Mouse (Mus musculus) cerebellum, postnatal 36 days (tissue): ENCODE data around the gene Ndufc1.
"Not testable (repeated sequence)": the region's sequence is repeated elsewhere in the genome, so short reads cannot be mapped to it uniquely, and the experiment has no call there.

Experiments
- DNase-seq, 2 experiments: peaks; one replicate each; pipeline ENCODE4 v3.0.0; 2021 to 2022; ENCODE audit warnings: mixed read lengths in 2 of 2

Ndufc1 gene

DNA sequence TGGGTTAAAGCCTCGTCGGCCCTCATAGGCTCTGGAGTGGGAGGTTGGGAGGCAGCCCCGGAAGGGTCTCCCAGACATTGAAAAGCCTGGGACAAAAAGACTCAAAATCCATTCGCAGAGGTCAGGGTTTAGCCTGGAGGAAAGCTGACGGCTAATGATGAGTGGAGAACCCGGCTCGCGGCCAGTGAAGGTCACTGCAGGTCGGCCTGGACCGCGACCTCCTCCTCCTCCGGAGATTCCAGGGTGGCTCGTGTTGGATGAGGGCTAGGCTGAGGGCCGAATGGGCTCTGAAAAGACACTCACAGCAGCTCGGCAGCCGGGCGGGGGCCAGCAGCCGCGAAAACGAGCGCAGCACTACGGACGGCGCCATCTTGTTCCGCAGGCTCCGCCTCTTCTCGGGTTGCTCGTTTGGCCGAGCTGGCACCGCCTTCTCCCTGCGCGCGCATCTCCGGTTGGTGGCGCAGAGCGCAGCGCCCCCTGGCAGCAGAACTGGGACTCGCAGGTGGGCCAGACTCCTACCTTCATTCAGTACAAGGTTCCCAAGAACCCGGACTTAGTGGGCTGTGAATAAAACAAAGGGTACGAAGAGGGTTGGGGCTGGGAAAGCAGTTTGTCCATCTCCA lies at the start of gene Ndufc1:
TSS of gene Ndufc1 (minus strand) at position 428 of the 623 bp plus-strand sequence.
- DNase-seq, result peak; percentile 99

DNA sequence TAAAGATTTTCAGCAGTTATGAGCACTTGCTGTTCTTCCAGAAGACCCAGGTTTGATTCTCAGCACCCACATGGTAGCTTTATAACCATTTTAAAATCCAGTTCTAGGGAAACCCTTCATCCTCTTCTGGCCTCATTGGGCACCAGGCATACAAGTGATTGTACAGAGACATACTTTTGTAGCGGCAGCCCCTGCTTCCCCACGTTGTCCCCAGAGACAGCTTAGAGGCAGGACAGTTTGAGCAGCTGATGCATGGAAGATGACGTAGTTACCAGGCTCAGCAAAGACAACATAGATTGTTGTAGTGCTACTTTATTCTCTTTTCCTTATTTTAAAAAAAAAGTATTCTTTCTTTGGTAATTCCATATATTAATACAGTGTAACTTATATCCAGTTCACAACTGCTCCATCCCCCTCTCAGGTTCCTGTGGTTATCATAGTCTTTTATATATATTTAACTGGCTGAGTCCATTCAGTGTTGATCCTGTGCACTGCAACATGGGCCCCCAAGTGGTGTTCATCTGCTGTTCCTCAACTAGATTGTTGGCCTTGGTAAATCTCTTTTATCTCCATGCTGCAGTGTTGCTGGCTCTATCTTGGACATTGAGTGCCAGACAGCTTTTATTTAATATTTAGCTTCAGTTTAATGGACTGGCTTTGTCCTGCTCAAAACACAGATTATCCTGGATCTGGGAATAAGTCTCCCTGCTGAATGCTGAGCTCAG lies 26.2 kb upstream of the Ndufc1 start:
- DNase-seq, result no peak

DNA sequence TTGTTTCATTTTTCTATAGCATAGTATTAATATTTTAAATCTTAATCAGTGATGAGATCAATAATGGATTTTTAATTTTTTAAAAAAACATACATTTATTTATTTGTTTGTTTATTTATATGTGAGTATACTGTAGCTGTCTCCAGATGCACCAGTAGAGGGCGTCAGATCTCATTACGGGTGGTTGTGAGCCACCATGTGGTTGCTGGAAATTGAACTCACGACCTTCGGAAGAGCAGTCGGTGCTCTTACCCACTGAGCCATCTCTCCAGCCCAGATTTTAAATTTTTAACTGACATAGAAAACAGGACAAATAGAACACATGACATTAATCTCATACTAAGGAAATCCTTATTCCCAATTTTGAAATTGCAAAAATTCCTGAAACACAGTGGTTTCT lies 25.6 kb upstream of the Ndufc1 start:
- not testable (repeated sequence) for DNase-seq

DNA sequence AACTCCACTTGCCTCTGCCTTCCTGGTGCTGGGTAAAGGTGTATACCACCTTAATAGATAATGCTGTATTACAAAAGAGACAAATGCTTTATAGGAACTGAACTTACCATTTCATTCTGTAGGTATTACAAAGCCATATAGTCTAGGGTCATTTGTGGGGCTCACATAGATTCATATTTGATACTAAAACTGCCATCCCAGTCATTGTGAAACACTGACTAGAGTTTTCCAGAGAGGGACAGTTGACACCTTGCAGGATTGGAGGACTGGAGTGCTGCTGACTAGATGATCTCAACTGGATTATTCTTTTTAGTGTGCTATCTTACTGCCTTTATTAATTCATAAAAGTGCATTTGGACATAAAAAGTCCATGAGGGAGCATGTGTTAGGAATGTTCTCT lies 16.6 kb upstream of the Ndufc1 start:
- no peak for DNase-seq

DNA sequence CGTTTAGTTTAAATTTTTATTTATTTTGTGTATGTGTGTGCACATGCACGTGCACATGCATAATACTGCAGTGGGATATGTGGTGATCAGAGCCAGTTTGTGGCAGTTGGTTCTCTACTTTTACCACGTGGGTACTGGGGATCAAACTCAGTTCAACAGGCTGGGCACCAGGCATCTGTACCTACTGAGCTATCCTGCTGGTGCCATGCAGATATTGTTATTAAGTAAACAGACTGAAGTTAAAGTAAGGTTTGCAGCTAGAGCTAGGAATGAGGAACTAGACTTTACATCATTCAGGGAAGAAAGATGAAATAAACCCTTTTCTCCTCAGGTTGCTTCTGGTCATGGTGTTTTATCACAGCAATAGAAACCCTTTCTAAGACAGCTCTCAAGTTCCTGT lies 13.1 kb upstream of the Ndufc1 start:
- DNase-seq, result no peak

DNA sequence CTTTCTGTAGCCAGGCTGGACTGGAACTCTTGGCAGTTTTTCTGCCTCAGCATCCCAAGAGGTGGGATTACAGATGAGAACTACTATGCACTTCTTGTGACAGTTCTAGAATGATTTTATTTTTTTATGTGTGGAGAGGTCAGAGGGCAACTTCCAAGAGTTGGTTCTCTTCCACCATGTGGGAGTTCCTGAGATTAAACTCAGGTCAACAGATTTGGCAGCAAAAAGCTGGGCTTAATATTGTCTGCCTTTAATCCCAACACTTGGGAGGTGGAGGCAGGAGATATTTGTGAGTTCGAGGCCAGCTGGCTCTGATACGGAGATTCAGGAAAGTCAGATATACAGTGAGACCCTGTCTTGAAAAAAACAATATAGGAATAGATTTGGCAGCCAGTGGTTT lies 9.2 kb upstream of the Ndufc1 start:
- no peak for DNase-seq

DNA sequence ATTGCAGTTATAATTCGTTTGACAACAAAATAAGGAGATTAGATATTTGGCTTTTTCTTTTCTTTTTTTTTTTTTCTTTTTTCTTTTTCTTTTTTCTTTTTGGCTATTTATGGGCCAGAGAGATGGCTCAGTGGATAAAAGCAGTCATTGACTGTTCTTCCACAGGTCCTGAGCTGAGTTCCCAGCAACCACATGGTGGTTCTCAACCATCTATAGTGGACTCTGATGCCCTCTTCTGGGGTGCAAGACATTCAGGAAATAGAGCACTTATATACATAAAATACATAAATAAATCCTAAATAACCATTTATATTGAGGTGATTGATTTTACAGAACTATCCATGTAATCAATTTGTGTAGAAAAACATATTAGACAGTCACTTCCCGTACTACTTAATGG lies 8.7 kb upstream of the Ndufc1 start:
- no peak for DNase-seq

DNA sequence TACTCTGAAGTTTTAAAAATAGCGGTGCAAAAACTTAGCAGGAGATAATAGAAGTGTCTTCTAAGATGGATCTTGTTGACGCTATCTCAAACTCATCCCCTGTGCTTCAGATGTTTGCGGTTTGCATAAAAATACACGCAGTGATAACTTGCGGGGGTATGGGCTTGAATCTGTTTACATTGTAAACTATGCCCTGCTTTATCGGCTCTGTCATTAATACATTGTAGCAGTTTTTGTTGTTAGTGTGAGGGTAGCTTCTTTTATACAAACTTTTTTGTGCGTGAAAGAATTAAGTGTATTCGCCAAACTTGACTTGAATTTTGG lies 8.3 kb upstream of the Ndufc1 start:
- DNase-seq, result no peak

DNA sequence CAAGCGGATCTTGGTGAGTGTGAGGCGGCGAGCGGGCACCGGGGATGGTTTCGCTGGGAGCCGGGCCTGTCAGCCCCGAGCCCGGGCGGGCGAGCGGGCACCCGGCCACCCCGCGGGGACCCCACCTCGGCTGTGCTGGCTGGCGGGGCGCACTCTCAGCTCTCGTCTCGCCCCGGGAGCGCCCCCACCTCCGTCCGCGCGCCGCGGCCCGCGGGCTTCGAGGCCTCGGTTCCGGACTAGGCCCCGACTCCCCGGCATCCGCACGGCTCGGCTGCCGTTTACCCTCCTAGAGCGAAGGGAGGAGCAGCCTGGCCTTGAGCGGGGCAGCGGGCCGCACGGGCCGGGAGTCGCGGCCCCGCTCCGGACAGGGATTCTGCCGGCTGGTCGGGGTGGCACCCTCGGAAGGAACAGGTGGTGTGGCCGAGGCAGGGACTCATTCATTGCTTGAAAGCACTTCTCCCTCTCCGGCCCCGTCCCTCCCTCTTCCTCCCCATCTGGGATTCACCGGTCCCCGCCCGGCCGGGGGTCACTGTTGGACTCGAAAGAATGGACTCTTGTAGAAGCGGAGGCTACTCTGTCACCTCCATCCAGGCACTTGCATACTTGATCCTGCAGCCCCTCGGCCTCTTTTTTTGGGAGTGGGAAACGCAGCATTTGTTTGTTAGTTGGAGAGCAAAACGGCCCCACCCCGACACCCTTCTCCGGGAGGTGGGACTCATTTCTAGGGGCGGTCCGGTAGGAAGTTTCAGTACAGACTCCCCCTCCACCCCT lies 7.8 kb upstream of the Ndufc1 start:
- DNase-seq, result peak in 1 of 2 experiments; percentile 49

DNA sequence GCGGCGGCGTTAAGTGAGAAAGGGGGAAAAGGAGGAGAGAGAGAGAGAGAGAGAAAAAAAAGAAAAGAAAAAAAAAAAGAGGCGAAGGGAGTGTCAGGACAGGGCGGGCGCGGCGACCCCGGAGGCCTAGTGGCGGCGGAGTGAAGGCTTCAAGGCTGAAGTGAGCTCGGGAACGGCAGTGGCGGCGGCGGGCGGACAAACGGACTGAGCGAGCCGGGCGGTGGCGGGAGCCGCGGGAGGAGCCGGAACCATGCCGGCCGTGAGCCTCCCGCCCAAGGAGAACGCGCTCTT lies 7.2 kb upstream of the Ndufc1 start:
- no peak for DNase-seq

DNA sequence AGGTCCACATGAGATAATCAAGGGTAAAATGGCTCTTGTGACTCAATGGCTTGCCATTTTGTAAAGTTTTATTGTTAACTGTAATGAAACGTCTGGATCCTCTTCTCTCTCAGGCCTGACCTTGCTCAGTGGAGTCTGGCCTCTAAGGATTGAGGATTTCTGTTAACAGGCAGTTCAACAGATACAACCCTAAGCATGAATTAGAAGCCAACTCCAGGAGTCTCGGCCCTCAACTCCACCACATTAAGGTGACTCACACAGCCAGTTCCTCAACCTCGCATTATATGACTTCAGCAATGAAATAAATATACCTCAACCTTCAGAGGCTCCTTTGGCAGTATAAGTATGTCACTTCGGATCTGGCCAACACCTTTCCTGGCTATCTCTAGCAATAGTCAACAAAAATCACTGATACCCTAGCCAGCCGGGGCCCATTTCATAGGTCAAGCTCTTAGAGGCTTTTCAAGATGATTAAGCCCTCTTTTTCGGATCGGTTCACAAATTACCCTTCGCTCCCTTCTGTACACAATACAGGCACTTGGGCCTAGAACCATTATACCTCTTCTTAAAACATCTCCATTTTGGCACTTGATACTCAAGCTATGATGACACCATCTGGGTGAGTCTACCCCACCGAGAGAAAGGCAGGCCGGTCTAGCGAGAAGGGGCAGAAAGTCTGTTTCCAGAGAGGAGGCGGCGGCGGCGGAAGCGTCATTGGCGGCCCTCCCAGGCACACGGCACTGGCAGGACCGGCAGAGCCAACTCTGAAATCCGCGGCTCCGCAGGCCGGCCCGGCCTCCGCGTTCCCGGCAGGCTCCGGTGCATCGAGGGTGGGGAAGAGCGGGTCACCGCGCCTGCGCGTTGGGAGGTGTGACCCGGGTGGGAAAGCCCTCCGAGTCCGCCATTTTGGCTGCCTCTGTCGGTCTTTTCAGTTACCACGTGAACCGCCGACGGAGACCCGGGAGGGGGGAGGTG lies 6.6 kb upstream of the Ndufc1 start, which contains the start of gene Naa15:
TSS of gene Naa15 (plus strand) at position 51 of the 975 bp plus-strand sequence.
- peak; percentile 95 to 98 for DNase-seq

DNA sequence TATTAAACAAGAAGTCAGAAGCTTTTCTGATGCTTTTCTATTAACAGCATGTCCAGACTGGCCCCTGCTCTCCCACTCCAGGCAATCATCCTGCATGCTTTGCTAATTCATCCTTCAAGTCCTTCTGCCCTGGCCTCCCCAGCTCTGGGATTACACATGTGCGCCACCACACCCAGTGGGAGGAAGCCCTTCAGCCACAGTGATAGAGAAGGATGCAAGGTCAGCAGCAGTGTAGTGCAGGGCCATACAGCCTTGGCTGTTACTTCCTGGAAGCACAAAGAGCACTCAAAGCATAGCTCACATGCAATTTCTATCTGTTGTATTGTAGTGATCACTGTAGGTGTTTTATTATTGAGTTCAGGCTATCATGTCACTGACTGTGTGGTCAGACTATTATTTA lies 4.5 kb upstream of the Ndufc1 start:
- no peak for DNase-seq

DNA sequence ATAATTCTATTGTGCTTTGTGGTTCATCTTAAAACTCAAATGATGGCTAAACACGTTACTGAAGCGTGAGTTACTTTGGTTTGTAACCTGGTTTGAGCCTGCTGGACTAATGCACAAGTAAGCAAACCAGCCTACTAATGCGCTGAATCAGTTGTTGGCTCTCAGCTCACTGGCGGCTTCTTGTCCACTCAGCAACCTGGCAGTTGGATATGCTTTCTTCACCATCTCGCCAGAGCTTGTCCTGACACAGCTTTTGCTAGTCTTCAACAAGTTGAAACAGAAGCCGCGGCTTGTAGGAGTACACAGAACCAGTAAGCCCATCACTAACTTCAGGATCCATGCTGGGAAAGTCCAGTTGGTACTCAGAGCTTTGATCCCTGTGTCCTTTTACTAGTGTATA lies 3.7 kb upstream of the Ndufc1 start:
- no peak for DNase-seq

DNA sequence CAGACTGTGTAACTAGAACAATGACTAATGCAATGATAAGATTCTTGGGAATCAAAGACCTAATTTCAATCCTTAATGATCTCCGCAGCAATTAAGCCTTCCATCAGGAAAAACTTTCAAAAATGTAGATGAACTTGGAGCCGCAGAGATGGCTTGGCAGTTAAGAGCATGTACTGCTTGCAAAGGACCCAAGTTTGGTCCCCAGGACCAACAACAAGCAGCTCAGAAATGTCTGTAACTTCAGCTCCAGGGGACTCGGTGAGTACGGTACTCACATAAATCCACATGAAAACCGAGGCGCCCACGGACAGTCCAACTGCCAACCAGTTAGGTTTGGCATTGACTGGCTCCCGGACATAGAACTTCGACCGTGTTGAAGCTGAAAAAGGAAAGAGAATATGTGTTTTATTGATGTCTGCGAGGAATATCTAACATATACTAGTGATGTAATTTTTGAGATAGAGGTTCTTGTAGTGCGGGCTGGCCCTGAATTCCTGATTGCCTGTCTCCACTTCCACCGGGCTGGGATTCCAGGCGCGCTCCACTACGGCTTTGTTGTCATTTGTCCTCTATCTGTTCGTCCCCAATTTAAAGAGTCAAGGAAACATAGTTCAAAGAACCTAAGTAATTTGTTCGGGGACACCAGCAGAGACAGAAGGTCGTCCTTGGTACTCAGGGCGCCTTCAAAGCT lies 773 bp downstream of the Ndufc1 start:
- DNase-seq, result peak in 1 of 2 experiments; percentile 16

DNA sequence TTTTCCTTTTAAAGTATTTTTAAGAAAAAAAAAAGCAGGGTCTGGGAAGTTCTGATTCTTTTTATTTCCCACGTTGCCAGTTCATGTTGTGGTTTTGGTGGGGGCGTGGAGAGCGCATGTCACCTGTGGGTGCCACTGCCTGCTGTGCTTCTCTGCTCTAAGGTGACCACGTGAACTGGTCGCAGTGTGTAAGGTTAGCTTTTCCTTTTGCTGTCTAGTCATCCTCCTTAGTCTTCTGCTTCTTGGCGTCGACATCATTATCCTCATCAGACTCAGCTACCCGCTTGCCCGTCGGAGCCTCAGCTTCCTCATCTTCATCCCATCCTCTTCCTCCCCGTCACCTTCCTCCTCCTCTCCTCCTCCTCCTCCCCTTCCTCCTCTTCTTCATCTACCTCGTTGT lies 6.2 kb downstream of the Ndufc1 start:
- DNase-seq, result no peak

DNA sequence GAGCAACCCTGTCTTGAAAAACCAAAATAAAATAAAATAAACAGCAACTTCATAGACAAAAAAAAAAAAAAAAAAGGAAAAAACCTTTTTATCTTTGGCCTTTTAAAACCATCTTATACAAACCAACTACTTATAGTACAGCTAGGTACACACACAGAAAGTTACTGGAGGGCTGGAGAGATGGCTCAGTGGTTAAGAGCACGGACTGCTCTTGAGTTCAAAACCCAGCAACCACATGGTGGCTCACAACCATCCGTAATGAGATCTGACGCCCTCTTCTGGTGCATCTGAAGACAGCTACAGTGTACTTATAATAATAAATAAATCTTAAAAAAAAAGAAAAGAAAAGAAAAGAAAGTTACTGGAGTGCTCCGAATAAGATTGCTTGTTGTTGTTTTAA lies 6.7 kb downstream of the Ndufc1 start:
- not testable (repeated sequence) for DNase-seq

DNA sequence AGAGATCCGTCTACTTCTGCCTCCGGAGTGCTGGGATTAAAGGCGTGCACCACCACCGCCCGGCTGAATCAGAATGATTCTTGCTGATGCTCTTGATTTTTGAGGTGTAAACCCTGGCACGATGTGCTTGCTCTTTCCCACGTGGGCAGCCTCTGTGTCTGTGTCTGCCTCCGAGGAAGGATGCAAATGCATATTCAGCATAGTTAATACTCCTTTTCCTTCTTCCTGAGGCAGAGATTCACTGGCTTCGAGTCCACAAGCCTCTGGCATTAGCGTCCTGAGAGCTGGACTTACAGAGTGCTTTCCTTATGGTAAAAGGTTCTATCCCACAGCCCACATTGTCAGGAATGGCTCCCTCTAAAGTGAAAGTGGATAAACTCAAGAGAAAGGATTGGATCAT lies 8.1 kb downstream of the Ndufc1 start:
- DNase-seq, result no peak

DNA sequence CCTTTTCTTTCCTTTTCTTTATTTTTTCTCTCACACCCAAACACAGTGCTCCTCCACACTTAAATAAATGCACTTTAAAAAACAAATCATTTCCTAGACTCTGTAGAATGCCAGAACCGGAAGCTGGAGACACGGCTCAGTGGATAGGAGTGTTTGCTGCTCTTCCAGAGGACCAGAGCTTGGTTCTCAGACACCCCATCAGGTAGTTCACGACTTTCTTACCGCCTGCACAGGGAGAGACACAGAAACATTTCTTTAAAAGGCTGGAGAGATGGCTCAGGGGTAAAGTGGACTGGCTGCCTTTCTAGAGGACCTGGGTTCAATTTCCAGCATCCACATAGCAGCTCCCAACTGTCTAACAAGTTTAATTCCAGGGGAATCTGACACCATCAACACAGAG lies 9.3 kb downstream of the Ndufc1 start:
- DNase-seq, result no peak

DNA sequence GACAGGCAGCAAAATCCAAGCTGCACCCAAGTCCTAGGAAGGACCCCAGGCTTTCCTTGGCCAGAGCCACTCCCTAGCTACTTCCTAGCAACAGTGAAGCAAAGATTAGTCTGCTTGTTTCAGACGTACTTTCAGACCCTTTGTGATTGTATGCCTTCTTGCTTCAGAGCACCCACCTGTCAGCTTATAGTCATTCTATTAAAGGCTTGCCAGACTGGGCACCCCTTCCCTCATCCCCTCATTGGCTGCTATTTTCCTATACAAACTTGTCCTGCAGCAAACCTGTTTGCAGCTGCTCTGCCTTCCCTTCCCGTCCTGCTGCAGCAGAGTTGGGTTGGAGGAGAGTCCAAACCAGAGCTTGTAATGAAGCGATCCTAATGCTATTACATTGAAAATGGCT lies 10.1 kb downstream of the Ndufc1 start:
- no peak for DNase-seq

DNA sequence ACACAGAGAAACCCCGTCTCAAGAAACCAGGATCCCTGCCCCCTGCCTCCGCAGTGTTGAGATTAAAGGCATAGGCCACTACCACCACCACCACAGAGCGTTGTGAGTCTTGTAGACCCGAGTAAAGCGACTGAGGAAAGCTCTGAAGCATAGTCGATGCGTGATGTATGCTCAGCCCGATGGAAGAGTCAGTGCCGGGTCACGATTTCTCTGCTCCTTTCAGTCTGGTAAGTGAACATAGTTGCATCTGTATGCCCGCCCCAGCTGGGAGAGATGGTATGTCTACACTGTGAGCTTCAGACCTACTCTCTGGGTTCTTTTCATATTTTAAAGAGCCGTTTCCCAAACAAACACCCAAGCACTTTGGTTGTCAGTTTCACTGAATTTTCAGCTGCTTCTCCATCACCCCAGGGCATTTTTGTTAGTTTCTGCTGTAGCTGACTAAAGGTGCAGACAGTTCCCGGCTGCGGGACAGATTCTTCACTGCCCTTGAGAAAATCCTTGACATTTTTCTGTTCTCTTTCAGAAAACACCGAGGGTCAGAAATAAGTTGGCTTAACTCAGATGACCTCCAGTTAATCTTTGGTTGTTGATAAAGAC lies 11.0 kb downstream of the Ndufc1 start:
- no peak for DNase-seq

DNA sequence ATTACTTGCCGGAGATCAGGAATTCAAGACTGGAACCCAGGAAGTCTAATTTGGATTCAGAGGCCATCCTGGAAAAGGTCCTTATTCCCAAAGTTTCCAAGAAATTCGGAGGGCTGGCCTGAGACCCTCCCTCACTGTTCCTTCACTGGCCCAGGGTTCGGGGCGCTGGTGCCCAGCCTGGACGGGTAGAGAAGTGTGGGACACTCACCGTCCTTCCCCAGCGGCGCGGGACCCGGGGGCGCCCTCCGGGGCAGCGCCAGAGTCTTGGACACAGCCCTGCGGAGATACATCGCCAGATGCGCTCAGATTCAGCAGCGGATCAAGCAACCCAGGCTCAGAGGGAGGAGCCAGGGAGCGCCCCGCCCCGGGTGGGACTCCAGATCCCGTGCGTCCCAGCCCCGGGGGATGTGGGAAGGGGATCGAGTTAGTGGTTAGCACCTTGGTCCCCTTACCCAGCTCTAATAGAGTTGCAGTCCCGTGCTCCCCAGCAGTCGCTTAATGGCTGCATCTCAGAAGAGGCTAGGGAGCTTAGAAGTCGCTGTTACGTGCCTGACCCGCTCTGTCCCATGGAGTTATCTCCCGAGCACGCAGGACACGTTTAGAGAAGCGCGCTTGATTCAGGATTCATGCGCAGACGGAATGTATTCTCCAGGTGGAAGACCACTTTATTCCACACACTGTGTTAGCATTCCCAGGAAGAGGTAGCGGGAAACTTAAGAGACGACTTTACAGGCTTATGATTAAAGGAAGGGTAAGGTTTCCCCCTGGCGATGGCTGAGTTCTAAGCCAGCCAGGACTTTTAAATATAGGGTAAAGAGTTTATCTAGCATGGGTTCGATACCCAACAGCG lies 12.3 kb downstream of the Ndufc1 start, which contains the start of gene Mgarp:
TSS of gene Mgarp (minus strand) at position 520 of the 850 bp plus-strand sequence.
- DNase-seq, result peak; percentile 16 to 19
